Mouse (Mus musculus) spleen, adult 18-20 months (tissue): ENCODE results near the gene Fmnl1.

Experiments used
- DNase-seq, 2 experiments: peaks; one replicate each; pipeline ENCODE4 v3.0.0; 2022; ENCODE audit warnings: mixed read lengths in 2 of 2

Gene Fmnl1

DNA sequence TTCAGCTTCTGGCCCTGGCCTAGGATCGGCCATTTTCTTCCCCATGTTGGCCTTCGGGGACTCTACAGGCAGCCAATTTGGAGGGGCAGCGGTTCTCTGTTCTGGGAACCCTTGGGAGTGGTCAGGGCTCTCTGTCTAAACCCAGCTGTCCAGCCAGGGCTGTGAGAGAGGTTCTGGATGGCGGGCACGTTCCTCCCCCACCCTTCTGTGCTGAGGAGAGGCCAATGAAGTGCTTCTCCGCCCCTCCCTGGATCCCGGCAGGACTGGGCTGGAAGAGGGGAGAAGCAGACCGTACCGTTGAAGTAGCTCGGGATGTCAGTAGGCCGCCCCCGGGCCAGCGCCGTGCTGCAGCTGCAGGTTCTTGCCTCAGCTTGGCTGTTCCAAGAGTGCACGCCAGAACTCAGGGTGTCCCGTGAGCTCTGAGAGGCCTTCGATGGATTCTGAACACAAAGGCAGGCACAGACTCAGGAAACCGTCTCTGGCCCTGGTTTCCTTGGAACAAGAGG lies 53.1 kb downstream of the Fmnl1 start:
- no peak for DNase-seq

GRCm38 (mm10) chr11:103229608-103230007 lies 58.7 kb downstream of the Fmnl1 start:
- DNase-seq: no peak

- DNase-seq: peak in 1 of 2 experiments; percentile 3
Observed at GRCm38 (mm10) chr11:103230626-103231025, 59.7 kb downstream of the Fmnl1 start.

- DNase-seq: peak in 1 of 2 experiments; percentile 3
Observed at GRCm38 (mm10) chr11:103231367-103231766, 60.5 kb downstream of the Fmnl1 start.

DNA sequence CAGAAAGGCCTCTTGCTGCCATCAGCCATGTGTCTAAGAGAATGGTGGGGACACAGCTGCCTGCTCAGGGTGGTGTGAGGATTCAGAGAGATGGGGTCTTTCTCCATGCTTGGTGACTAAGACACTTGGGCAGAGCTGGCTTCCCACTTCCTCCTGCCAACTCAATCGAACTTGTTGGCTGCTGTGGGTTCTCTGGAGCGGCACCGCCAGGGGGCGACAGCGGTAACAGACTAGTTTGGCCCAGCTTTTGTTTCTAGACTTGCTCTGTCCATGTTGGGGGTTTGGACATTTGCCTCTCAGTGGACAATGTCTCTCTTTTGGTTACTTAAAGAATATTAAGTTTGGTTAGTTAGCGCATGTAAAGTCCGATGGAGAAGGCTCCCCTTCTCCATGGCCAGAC lies 62.1 kb downstream of the Fmnl1 start:
- peak; percentile 73 to 88 for DNase-seq

- no peak for DNase-seq
Observed at GRCm38 (mm10) chr11:103234447-103234846, 63.5 kb downstream of the Fmnl1 start.

- no peak for DNase-seq
Observed at GRCm38 (mm10) chr11:103235702-103236101, 64.8 kb downstream of the Fmnl1 start.

GRCm38 (mm10) chr11:103236431-103236830 lies 65.5 kb downstream of the Fmnl1 start:
- peak in 1 of 2 experiments; percentile 2 for DNase-seq

GRCm38 (mm10) chr11:103236903-103237302 lies 66.0 kb downstream of the Fmnl1 start:
- peak in 1 of 2 experiments; percentile 4 for DNase-seq

DNA sequence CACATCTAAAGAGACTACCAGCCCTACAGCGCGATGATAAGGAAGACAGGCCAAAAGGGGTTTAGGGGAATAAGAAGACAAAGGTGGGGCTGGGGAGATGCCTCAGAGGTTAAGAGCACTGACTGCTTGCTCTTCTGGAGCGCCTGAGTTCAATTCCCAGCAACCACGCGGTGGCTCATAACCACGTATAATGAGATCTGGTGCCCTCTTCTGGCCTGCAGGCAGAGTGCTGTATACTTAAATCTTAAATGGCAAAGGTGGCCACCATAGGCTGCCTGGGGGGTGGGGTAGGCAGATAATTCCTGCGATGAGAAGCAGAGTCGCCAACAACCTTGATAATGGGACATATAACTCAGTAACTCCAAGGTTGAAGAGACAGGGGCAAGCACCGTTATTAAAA lies 66.8 kb downstream of the Fmnl1 start:
- no peak for DNase-seq

DNA sequence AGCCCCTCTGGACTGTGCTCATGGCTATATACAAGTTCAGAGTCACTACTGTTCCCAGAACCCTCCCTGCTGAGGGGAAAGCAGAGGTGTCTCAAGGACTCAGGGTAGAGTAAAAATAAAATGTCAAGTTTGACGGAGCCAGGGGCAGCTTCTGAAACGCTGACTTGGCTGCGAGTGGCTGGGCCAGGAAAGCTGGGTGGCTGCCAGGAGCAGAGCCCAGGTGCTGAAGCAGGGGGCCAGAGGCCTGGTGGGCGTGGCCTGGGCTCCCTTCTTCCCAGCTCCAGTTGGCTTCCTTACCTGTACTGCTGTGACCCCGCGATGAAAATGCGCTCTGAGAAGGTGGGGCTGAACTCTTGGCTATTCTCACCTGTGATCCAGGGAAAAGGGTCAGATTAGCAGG lies 69.8 kb downstream of the Fmnl1 start:
- DNase-seq: no peak

DNA sequence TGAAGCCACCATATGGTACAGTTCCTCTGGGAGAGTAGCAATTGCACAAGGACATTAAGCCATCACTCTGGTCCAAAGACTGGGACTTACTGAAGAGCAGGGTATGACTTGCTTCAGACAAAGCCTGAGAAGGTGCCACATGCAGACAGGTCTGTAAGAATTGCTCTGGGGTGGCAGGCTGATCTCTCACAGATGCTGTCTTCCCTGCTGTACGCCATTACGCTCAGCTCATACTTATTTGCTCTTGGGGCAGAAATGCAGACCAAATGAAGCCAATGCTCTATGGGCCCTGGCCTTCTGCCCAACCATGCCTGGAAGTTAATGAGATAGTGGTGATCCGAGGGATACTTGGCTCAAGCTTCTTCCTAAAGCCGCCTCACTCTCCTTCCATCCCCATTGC lies 73.9 kb downstream of the Fmnl1 start:
- DNase-seq: no peak

DNA sequence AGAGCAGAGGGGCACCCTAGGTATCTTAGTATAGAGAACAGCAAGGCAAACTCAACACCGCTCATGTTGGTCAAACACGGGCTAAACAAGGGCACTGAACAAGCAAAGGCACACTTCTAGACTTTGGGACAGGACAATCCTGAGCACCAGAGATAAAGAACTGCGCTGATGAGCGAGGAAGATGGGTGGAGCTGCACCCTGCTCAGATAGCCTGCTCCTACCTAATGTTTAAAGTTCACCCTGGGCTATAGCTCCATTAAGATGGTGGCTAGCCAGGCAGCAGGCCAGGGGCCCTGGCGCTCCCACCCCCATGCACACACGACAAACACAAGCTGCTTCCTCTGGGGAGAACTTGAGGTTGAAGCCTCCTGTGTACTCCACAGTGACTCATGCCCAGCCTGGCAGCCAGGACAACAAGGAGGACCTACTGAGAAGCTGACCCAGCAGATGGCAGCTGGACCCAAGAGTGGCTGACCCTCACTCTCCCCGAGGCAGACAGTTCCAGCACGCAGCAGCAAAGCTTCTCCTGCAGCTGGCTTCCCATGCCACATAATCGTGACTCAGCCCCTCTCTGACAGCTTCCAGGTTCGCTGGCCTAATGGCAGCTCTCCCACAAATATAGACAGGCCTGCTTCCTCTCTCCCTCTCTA lies 75.3 kb downstream of the Fmnl1 start:
- no peak for DNase-seq

DNA sequence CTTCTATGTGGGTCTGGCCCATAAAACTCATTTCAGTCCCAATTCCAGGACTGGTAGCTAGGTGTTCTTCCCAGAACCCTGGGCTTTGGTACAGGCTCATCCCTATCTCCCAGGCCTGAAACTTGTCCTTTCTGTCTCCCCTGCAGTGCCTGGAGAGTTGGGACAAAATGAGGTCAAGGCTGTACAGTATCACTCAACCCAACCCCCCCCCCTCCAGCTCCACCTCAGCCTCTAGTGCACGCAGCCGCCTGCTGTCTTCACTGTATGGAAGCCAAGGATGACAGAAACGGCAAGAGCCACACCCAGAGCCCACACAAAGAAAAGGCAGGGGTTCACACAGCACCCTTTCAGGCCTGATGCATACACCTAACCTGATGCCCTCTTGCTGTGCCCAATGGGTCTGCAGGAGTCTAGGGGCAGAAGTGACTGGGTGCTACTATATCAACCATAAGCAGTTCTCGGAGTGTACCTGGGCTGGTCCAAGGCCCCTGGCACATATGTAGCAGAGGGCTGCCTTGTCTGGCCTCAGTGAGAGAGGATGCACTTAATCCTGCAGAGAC lies 75.9 kb downstream of the Fmnl1 start:
- no peak for DNase-seq

GRCm38 (mm10) chr11:103247504-103248177 lies 76.7 kb downstream of the Fmnl1 start:
- peak; percentile 39 to 59 for DNase-seq
